Mouse (Mus musculus) bone marrow, adult 2 months (tissue): ENCODE results near the gene Minos1. TPM values are rescaled to one million over a fixed set of nuclear protein-coding genes. Genes with fewer than 3 reads are reported as not detected.
A peak's percentile ranks its signal among the peaks of the same experiment; 100 is the strongest.

Experiments
- H3K27ac ChIP-seq: fragments of 200-500 bp; 2 replicates; pipeline ENCODE4 v1.5.1; 2012; ENCODE audit warnings: low read depth, mild to moderate bottlenecking, control low read depth, inconsistent platforms, low read length; ENCODE audit not compliant: control insufficient read depth, poor library complexity, insufficient read depth
- H3K4me1 ChIP-seq: fragments of 200-500 bp; 2 replicates; pipeline ENCODE4 v1.6.1; 2011; ENCODE audit warnings: low read length; ENCODE audit not compliant: control insufficient read depth, insufficient read depth
- H3K4me3 ChIP-seq: fragments of 200-500 bp; replicated peaks from 2 replicates; pipeline ENCODE3; 2011; ENCODE audit warnings: mild to moderate bottlenecking, low read depth, low read length, control low read depth; ENCODE audit not compliant: control insufficient read depth
- CTCF ChIP-seq: fragments of 200-500 bp; IDR thresholded peaks from 2 replicates; pipeline ENCODE4 v1.5.1; 2011; ENCODE audit warnings: low read length, control low read depth; ENCODE audit not compliant: control insufficient read depth, insufficient read depth
- POLR2A ChIP-seq: fragments of 200-500 bp; IDR thresholded peaks from 2 replicates; pipeline ENCODE4 v1.6.1; 2011; ENCODE audit warnings: low read depth, mild to moderate bottlenecking, control low read depth, low read length, borderline replicate concordance; ENCODE audit not compliant: control insufficient read depth
- WGBS: fragments of 180-500 bp; shearing (Covaris S2); methylation state at CpG from one replicate; pipeline ENCODE4 v1.1.7; 2018; 5-methylcytosine and 5-hydroxymethylcytosine counted together
- polyA plus RNA-seq: library from polyadenylated mRNA; stranded (reverse); fragments of >200 nt; gene quantifications from 2 replicates; pipeline ENCODE4 v1.2.4, GENCODE M21; 2011; ENCODE audit warnings: low replicate concordance; ENCODE audit not compliant: missing spikeins, insufficient read depth, insufficient read length

The Minos1 gene
- polyA plus RNA-seq, 1 experiment = 195 TPM

DNA sequence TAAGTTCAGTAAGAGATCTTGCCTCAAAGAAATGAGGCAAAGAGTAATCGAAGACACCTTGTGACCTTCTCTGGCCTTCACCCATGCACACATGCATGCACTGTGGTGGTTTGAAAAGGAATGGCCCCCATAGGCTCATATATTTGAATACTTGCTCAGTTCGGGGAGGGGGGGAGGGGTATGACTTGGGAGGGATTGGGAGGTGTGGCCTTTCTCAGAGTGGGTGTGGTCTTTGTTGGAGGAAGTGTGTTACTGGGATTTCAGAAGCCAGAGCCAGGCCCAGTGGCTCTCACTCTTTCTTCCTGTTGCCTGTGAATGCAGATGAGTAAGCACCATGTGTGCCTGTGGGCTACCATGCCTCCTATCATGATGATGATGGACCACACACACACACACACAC lies 5.1 kb upstream of the Minos1 start:
- Histone ChIP-seq H3K4me1 (no peaks in the 10 kb centered on the region), H3K4me3 (no peak overlapping the region), H3K27ac (no peak overlapping the region)
- 84% methylated on average over 2 of the region's 2 CpGs for WGBS
- TF ChIP-seq POLR2A (no peak), CTCF (no peak)

DNA sequence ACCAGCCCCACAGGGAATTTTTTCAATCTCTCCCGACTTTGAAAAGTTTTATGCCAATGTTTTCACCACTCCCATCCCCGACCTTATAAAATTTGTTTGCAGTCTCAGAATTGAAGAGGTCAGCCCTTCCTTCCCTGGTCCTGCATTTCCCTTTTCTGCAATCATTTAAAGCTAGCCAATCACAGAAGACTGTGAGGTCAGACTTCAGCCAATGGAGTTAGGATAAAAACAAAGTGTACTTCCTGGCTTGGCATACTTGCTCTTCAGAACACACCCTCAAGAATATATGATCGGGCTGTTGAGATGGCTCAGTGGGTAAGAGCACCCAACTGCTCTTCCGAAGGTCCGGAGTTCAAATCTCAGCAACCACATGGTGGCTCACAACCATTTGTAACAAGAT lies 2.2 kb upstream of the Minos1 start:
- Histone ChIP-seq H3K4me1 (peaks cover 3% of the 10 kb centered on the region), H3K27ac (no peak overlapping the region), H3K4me3 (no peak overlapping the region)
- WGBS = 71% methylated on average over 5 of the region's 5 CpGs
- no peak for TF ChIP-seq POLR2A
- no peak for TF ChIP-seq CTCF

DNA sequence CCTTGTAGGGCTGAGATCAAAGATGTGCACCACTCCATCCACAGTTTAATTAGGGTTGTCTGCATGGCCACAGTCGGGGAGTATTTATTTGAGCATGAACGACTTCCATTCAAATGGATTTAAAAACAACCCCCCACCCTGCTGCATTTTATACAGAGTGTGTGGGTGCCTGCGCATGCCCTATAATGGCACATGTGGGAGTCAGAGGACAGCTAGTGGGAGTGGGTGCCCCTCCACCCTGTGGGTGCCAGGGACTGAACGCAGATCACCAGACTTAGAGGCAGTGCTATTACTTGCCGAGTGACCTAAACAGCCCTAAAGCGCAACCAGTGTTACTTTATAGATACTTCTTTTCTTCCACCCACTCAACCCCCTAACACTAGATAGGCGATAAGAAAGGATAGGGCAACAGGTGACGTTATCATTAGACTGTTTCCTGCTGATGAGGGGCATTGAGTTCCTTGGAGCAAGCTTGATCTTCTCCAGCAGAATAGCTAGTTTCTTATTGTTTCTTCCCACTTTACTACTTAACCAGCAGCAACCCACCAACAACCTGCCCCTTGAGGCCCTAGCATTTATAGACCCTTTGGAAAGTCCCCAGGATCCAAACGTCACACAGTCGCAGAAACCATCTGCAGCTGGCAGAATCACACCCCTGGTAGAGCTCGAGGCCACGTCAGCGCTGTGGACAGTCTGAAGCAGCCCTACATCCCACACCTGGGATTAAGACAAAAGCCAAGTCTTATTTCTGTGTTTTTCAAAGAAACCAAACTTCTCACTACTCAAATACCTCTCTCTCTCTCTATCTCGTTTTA lies 1.2 kb upstream of the Minos1 start:
- H3K27ac ChIP-seq = no peak overlapping the region
- peaks cover 3% of the 10 kb centered on the region for H3K4me1 ChIP-seq
- H3K4me3 ChIP-seq = no peak overlapping the region
- 72% methylated on average over 14 of the region's 14 CpGs for WGBS
- TF ChIP-seq POLR2A (no peak), CTCF (no peak)

DNA sequence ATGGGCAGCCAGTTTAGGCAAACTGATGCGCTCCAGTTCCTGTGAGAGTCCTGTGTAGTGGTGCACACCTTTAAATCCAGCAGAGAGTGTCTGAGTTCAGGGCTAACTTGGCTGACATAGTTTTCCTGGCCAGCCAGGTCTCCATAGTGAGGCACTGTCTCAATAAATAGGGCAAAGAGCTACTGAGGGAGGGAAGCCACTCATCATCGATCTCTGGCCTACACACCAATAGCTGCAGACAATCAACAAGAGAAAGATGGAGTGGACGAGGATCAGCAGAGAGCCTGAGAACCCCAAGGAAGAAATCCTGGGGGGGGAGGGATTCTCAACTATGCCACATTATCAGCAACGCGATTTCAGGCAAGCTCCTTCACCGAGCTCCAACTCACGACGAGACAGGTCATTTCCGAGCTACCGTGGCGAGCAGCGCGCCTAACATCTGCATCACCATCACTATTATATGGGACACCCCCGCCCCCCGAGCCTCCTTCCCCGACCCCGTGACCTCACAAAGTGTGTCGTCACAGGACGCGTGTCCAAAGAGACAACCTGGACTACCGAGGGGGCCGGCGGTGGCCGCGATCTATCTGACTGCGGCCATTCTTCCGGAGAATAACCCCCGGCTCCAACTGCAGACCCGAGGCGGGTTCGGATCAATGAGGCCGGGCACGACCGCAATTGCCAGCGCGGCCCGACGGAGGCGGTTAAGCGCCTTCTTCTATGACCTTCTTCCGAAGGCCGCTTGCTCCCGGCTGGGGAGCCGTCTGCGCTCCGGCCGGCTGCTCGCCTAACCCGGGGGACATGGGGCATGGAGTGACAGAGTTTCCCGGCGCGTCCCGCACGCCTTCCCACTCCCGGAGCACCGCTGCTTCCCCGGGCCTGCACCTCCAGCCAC lies 860 bp downstream of the Minos1 start:
- Histone ChIP-seq H3K4me1 (peaks cover 3% of the 10 kb centered on the region), H3K4me3 (peak overlapping the region; percentile 100), H3K27ac (peak overlapping the region; percentile 96)
- TF ChIP-seq POLR2A (no peak), CTCF (no peak)
- 3% methylated on average over 57 of the region's 57 CpGs for WGBS

DNA sequence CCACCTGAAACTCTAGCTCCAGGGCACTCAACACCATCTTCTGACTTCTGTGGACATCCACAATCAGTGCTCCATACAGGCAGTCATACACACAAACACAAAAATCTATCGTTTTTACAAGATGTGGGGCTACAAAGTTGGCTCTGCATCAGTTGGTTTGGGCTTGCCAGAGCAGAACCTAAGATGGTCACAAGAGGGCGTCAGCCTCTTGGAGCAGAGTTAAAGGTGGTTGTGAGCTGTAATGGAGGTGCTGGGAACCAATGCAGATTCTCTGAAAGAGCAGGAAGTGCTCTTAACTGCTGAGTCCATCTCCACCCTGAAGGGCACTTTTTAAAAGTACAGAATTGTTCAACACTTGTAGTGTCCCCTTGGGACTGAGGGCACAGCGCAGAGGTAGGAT lies 4.4 kb downstream of the Minos1 start:
- TF ChIP-seq CTCF = no peak
- TF ChIP-seq POLR2A = no peak
- H3K4me1 ChIP-seq = peaks cover 3% of the 10 kb centered on the region
- WGBS = 85% methylated on average over 3 of the region's 3 CpGs

DNA sequence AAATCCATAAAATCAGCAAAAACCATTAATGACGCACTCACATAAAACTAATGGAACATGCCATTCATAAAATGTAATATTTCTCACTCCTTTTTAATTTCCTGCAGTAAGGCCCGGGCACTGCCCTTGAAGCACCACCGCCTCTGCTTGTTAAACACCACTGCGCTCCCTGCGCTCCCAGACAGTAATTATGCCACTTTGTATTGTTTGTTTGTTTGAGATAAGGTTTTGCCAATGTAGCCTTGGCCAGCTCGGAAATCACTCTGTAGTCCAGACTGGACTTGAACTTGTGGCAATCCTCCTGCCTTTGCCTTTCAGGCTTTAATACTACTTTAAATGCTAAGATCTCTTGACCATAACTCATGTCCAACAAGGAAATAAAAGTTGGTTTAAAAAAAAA lies 6.0 kb downstream of the Minos1 start:
- H3K4me1 ChIP-seq = peaks cover 5% of the 10 kb centered on the region
- no peak for TF ChIP-seq CTCF
- TF ChIP-seq POLR2A = no peak
- H3K27ac ChIP-seq = no peak overlapping the region
- H3K4me3 ChIP-seq = no peak overlapping the region
- WGBS = 76% methylated on average over 6 of the region's 6 CpGs

More for the DNA sequence above, 4.4 kb downstream of the Minos1 start:
- Histone ChIP-seq H3K27ac (no peak overlapping the region), H3K4me3 (no peak overlapping the region)

DNA sequence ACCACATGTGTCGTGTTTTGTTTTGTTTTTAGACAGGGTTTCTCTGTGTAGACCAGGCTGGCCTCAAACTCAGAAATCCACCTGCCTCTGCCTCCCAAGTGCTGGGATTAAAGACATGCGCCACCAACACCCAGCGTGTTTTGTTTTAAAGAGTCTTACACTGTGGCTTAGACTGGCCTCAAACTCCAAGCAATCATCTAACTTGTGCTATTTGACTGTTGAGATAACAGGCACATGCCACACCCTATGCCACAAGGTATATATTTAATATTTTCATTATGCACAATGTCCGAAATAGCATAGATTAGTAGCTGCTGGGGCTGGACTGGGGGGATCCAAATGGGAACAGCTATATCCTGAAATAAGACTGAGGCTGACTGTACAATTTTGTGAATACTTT lies 8.4 kb downstream of the Minos1 start:
- TF ChIP-seq CTCF = no peak
- TF ChIP-seq POLR2A = no peak
- H3K27ac ChIP-seq = no peak overlapping the region
- 66% methylated on average over 4 of the region's 4 CpGs for WGBS
- H3K4me3 ChIP-seq = no peak overlapping the region
- peaks cover 2% of the 10 kb centered on the region for H3K4me1 ChIP-seq

- H3K4me1 ChIP-seq = peaks cover 6% of the 10 kb centered on the region
- TF ChIP-seq POLR2A = no peak
- TF ChIP-seq CTCF = no peak
- no peak overlapping the region for H3K27ac ChIP-seq
- H3K4me3 ChIP-seq = no peak overlapping the region
- WGBS = 30% methylated on average over 7 of the region's 7 CpGs
Observed at GRCm38 (mm10) chr4:139120998-139121397, 9.9 kb downstream of the Minos1 start.
